Mouse (Mus musculus) MN1 (cell line): ENCODE measurements around the gene Zfp952.
"Not testable (repeated sequence)": the region's sequence is repeated elsewhere in the genome, so short reads cannot be mapped to it uniquely, and the experiment has no call there.

Source experiments
- DNase-seq: peaks from one replicate; pipeline ENCODE4 v3.0.0-alpha.2; 2016; ENCODE audit warnings: low spot score

The Zfp952 gene

DNA sequence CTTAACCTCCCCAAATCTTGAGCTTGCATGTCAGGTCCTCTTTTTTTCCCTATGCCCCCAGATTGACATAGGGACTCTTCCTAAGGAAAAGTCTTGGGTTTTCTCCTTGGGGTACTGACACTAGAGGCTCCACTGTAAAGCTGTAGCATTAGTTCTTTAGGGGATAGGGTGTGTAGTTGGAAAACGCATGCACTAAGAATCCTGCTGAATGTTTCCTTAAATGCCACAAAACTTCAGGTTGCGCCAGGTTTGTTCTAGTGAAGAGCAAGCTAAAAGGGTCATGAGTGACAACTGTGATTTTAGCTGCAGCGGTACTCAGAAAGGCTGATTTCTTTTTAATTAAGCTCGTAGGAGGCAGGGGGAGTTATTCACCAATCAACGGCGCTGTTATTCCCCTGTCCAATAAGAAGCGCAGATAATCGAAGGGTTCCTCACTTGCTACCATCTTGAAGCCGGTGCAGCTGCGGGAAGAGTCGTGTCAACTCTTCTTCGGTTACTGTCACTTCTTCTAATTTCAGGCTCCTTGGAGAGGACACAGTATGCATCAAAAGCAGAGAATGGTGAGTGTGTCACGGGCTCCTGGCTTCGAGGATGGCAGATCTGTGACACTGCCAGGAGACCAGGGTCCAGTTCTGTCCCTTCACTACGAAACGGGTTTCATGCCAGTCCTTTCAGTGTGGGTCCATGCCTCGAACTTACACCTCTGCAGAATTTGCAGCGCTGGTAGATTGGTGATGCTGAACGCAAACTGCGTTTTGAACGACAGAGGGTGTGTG, at the start of gene Zfp952:
Gene Zfp952, plus strand, starts transcription at position 431 of the 776 bp plus-strand sequence.
- DNase-seq = peak; percentile 92

DNA sequence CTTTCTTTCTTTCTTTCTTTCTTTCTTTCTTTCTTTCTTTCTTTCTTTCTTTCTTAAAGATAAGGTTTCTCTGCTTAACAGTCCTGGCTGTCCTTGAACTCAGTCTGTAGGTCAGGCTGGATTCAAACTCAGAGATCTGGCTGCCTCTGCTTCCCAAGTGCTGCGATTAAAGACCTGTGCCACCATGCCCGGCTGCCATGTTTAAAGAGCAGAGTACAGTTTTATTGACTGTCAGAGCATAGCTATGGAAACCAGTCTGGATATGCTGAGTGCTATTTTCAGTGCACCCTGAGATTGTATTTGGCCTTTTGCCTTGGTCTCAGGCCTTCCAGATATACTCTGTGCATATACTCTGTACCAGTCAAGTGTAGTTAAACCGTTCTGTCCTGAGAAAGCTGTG, 49.3 kb upstream of the Zfp952 start:
- no peak for DNase-seq

DNA sequence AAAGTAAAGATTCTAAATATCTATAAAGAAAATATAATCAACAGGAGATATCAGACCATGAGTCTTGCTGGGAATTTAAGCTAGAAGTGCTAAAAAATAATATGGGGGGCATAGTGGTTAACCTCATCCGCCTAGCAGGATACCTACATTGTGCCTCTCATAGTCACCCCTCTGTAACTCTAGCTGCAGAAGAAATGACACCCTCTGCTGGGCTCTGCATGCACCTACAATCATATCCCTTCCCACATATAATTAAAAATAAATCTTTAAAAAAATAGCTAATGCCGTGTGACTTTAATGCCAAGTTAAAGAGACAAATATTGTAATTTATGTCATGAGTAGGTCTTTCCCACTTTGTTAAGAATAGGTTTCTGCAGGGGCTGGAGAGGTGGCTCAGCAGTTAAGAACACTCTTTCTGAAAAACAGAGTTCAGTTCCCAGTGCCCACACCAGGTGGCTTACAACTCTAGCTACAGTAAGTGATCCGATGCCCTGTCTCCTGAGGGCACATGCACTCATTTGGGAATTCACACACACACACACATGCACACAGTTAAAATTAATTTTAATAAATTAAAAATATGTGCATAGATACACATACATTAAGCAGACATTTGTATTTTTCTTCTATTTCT, 48.4 kb upstream of the Zfp952 start:
- DNase-seq = peak; percentile 13

DNA sequence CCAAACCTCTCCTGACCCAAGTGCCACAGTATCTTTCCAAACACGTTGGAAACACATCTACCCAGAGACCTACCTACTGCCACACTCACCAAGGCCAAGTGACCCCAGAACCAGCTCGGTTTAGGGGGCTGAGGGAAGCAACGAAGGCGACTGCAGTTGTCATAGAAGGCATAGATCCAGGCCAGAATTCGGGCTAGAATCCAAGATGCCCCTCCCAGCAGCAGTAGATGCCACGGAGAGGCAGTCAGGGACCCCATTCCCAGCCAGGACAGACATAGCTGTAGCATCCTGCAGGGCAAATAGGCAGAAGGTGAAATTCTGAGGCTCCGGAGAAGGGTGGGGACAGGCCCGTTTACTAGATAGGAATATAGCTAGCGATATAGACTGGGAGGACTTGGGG, 46.2 kb upstream of the Zfp952 start:
- peak; percentile 18 for DNase-seq

DNA sequence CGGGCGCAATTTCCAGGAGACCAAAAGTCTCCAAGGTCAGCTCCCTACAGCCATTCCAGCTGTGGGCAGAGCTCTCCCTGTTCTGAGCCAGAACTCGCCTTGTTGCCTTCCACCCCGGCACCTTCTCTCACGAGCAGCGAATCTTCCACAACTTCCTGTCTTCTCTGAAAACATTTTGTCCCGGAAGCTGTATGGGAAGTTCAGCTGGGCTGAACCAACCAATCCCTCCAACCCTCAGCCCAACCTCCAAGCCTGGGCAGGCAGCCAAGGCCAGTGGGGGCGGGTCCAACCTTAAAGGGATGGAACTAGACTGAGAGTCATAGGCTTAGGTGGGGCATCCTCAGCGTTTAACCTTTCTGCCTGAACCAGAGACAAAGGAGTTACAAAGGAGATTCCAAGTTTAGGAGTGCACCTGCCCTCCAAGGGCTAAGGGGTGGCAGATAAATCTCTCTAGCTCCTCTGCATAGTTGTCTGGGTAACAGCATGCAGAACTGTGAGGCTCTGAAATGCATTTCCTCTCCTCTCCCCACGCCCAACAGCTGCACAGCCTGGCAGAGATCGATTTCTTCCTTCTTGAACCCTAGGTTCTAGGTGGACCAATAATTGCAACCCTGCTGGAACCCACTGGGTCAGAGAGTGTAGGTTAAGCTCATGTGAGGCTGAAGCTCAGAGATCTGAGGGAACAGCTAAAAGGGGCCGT, 45.6 kb upstream of the Zfp952 start, which contains the start of gene Cyp4f13:
Gene Cyp4f13, minus strand, starts transcription at position 188 of the 700 bp plus-strand sequence.
- DNase-seq = peak; percentile 96

DNA sequence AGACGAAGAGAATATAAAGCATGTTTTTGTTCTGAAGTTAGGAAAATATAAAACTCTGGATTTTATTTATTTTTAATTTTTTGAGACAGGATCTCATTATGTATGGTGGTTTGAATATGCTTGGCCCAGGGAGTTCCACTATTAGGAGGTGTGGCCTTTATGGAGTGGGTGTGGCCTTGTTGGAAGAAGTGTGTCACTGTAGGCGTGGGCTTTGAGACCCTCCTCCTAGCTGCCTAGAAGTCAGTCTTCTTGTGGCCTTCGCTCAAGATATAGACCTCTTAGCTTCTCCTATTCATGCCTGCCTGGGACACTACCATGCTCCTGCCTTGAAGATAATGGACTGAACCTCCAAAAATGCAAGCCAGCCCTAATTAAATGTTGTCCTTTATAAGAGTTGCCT, 42.8 kb upstream of the Zfp952 start:
- DNase-seq = no peak

DNA sequence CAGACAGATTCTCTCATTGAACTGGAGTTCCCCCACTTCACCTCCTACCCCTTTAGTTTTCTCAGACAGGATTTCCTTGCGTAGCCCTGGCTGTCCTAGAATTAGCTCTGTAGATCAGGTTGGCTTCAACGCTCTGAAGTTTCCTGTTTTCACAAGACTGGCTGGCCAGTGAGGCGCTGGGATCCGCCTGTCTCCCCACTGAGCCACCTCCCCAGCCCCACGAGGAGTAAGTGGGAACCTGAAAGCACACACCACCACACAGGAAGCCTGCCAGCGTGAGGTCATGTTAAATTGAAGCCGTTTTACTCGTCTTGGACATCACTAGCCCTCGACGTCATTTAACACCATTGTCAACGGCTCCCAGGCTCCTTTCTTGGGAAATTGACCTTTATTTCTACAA, 41.9 kb upstream of the Zfp952 start:
- no peak for DNase-seq

DNA sequence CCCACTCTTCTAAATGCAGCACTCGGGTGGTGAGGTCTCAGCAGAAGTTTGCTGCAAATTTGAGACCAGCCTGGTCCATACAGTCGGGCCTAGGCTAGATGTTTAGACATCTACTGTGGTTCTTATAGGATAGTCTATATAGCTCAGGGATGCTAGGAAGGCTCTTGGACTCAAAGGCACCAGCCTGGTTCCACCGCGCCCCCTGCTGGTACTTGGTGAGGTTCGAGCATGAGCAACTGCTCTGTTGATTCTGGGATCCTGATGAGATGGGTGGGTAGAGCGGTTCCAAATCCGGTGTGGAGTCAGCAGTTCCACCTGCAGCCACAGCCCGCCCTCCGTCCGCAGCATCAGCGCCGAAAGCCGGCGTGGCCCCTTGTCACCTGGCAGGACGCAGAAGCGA, 41.5 kb upstream of the Zfp952 start:
- DNase-seq = no peak

DNA sequence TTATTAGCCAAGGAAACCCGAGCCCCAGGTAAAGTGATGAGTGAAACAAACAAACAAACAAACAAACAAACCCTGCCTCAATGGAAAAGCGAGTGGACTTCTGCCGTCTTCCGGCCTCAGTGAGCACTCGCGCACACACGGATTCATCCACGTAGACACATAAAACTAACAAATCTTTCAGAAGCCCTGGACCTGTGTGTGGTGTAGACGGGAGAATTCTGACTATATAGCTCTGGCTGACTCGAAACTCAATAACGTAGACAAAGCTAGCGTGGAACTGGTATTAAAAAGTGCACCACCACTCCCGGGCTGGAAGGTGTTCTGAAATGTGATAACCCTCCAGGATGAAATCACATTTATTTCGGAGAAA, 27.7 kb upstream of the Zfp952 start:
- no peak for DNase-seq

DNA sequence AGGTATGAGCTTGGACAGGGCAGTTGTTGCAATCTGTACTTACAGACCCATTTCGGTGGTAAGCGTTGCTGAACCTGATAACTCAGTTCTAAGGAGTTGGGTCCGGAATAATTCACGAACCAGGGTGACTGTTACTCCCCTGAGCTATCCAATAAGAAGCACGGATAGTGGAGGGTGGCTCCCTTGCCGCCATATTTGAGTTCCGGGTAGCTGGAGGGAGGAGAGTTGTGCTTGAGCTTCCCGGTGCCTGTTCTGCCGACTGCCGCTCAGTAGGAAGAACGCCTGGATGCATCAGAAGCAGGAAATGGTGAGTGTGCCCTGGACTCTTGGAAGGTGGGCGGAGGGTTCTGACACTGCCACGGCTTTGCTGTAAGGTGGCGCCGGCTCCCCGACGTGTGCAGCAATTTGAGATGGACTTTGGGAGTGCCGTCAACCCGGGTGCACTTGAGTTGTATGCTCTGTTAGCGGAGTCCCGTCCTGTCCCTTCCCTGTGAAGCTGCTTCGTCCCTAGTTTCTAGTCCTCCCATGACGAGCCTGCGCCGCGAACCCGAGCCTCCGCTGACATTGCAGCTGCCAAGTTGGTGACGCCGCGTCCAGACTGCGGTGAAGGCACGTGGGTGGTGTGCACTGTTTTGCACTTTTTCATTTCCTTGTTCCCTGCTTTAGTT, 27.2 kb upstream of the Zfp952 start, which contains the start of gene Zfp472:
Gene Zfp472, plus strand, starts transcription at position 192 of the 668 bp plus-strand sequence.
- DNase-seq = peak; percentile 96

DNA sequence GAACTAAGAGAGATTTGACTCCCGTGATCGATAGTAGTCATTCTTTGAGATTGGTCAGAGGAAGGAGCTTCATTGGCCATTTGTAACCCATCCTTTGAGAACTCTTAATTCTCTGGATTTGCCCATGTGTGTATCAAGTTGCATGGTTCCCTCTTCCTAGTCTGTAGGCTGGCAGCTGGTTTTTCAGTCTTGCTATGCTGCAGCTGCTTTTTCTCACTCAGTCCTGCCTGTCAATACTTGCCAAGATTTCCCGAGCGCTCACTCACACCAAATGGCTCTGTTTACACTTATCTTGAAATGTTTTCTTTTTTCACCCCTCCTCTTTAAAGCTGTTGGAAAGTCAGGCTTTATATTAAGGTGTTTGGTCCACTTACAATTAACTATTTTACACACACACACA, 11.6 kb upstream of the Zfp952 start:
- DNase-seq = no peak

DNA sequence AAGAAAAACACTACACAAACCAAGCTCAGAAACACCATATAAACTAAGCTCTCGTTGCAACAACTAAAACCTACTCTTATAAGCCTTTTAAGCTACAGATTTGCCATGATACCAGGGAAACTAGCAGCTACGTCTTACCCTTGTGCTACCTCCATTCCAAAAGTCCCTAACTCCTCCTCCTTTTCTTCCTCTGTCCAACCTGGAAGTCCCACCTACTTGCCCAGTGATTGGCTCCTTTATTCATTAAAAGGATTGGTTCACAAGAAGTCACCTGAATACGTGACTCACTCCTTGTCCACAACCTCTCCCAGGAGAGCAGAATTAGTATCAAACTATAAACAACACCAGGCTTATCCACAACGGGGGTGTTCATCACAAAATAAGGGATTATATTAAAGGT, 6.6 kb upstream of the Zfp952 start:
- no peak for DNase-seq

DNA sequence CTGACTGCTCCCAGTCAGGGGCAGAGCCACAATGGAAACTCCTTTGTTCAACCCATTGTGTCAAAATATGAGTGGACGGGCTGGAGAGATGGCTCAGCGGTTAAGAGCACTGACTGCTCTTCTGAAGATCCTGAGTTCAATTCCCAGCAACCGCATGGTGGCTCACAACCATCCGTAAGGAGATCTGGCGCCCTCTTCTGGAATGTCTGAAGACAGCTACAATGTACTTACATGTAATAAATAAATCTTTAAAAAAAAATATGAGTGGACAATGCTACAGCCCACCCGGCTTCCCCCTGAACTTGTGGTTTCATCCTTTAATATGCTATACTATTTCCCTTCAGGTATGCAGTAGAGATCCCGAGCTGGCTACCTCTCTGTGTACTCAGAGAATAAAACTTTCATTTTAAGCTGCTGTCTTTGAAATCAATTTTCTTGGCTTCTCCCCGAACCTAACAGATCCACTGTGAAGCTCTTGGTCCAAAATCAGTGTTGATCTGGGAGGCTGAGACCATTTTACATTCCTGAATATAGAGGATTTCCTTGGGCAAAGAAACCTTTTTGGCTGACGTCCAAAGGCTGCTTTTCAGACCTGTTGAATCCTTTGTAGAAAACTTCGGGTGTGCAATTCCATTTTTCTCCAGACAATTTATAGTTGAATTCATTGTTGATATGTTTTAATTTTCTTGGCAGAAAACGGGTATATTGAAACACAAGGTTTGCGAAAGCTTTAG, 797 bp upstream of the Zfp952 start:
- DNase-seq = peak; percentile 20

DNA sequence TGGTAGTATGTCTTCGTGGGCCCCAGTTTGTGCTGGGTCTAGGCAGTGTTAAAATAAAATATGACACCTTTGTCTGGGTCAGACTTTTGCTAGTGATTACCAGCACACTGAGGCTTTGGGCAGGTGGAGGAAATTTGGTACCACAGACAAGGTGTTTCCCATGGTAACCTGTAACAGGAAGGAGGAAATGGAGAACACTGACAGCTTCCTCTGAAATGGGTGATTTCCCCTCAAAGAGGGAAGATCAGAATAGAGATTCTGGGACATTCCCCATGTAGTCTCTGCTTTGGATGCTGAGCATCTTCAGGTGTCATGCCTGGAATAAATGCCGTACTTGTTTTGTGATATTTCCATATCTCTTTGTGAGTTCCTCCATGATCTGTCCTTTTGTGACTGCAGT, 5.6 kb downstream of the Zfp952 start:
- no peak for DNase-seq

DNA sequence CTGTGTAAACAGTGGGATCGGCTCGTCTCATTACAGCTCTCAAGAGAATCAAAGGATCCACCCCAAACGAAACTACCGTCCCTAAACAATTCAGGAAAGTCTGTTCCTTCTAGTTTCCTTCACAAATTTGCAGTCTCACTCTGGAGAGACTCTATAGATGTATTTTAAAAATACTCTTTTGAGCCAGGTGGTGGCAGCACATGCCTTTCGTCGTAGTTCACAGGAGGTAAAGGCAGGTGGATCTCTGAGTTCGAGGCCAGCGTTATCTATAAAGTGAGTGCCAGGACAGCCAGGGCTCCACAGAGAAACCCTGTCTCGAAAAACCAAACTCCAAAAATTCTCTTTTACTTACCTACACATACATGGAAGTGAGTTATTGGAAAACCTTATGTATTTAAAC, 15.4 kb downstream of the Zfp952 start:
- no peak for DNase-seq

DNA sequence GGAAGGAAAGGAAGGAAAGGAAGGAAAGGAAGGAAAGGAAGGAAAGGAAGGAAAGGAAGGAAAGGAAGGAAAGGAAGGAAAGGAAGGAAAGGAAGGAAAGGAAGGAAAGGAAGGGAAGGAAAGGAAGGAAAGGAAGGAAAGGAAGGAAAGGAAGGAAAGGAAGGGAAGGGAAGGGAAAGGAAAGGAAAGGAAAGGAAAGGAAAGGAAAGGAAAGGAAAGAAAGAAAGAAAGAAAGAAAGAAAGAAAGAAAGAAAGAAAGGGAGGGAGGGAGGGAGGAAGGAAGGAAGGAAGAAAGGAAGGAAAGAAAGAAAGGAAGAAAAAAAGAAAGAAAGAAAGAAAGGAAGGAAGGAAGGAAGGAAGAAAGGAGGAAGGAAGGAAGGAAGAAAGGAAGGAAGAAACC, 27.5 kb downstream of the Zfp952 start:
- DNase-seq = not testable (repeated sequence)

DNA sequence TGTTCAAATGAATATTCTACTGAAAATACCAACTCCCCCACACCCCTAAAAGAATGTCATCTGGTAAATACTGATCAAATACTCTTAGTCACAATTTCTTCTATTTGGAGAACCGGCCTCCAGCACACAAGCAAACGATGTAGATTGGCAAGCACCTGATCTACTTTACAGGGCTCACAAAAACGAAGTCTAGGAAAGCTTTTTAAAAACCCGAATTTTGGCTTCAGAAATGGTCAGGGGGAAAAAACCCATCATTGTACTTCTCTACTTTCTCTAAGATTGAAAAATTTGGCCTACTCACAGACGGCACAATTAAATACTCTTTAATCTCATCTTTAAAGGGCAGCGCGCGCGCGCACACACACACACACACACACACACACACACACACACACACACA, 39.4 kb downstream of the Zfp952 start:
- DNase-seq = peak; percentile 23

DNA sequence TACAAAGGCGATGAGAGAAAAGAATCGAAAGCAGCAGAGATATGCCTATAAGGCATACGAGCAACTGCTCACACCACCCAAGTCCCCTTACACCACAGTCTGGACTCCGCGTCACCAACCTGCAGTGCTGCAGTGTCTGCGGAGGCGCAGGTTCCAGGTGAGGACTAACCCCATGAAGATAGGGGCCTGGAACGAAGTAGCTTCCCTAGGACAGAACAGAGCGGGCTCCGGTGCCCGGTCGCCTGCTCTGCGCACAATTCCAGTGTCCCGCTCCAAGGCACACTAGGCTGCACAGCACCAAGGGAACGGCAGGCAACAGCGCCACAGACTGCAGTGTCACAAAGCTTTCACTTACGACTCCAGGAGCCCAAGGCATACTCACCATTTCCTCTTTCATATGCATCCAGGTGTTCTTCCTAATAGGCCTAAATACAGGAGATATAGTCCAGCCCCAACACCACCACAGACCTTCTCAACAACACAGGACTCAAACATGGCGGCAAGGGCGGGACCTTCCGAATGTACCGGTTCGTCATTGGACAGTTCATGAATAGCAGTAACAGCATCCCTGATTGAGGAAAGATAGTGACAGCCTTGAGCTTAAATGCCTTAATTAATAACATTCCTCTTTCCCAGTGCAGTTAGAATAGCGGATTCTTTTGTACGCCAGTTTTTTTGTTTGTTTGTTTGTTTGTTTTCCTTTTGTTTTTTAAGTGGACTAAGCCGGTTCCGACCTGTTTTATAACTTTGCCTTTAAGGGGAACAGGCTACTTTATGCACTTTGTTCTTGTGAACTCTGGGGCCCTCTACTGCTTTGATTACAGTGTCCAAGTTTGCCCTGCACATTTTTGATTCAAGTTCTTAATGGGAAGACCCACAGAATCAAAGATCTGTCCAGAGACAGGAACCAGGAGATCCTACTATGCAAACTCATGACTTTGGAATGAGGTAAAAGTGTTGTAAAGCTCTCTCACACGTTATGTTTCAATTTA, 40.3 kb downstream of the Zfp952 start, which contains the start of gene Zfp763:
Gene Zfp763, minus strand, starts transcription at position 503 of the 992 bp plus-strand sequence.
- peak; percentile 90 for DNase-seq
